In the genomic region with DNA sequence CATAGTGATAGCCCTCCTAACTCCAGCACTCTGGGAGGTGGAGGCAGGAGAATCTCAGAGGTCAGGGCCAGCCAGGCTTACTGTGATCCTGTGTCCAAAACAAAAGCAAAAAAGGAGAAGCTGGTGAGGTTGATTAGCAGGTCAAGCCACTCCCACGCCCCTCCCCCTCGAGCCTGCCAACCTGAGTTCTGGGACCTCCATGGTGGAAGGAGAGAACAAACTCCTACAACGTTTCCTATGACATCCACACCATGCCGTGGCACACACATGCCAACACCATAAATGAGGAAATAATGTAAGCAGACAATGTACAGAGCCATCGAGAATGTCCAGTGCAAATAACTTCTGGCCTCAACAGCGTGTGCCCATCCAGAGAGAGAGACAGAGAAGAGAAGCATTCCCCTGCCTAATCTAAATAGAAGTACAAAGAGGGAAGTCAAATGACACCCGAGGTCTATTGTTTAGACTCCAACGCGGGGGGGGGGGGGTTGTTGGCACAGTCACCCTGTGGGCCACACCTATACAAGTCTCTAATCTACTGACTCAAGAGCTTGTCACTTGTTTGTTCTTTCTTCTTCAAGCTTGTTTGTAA, we compare ENCODE assay signal across 1 mouse cellular context.
TF ChIP-seq lines count a peak whose summit lies in the region.

No protein-coding gene starts in this region.

TF ChIP-seq in CH12.LX, 34 proteins besides CTCF, POLR2A, EP300 and RAD21:
- TF ChIP-seq ELF1 (IDR thresholded peaks at IDR 0.05; ENCODE audit: low read depth, low read length): no peak
- no peak for TF ChIP-seq SMC3 (IDR thresholded peaks at IDR 0.05; ENCODE audit: low read depth, low read length)
- no peak for TF ChIP-seq SIN3A (IDR thresholded peaks at IDR 0.05; ENCODE audit: low read length)
- TF ChIP-seq MAFK (IDR thresholded peaks at IDR 0.05; ENCODE audit: insufficient replicate concordance, low read length): no peak
- TF ChIP-seq RCOR1 (conservative IDR thresholded peaks at IDR 0.05; ENCODE audit: low read depth, low read length): no peak
- no peak; the same call in 1 of the 2 replicates for TF ChIP-seq ZMIZ1 (IDR thresholded peaks at IDR 0.05; ENCODE audit: low read depth, low read length)
- TF ChIP-seq NELFE (IDR thresholded peaks at IDR 0.05; ENCODE audit: low read depth, low read length): no peak
- no peak for TF ChIP-seq JUN (IDR thresholded peaks at IDR 0.05; ENCODE audit: insufficient read depth, low read depth, low read length)
- no peak for TF ChIP-seq ZKSCAN1 (IDR thresholded peaks at IDR 0.05; ENCODE audit: borderline replicate concordance, low read depth, low read length)
- TF ChIP-seq PAX5 (IDR thresholded peaks at IDR 0.05; ENCODE audit: low read length): no peak
- TF ChIP-seq ZNF384 (IDR thresholded peaks at IDR 0.05; ENCODE audit: low read depth, low read length): no peak
- no peak for TF ChIP-seq TCF12 (IDR thresholded peaks at IDR 0.05; ENCODE audit: low read depth, low read length)
- TF ChIP-seq CHD1 (IDR thresholded peaks at IDR 0.05; ENCODE audit: low read depth, low read length): no peak
- TF ChIP-seq USF1 (IDR thresholded peaks at IDR 0.05; ENCODE audit: low read depth, low read length): no peak
- no peak for TF ChIP-seq TBP (conservative IDR thresholded peaks at IDR 0.05; ENCODE audit: low read depth, low read length)
